Comparison of ENCODE assay signal across 14 mouse cellular contexts in the genomic region with DNA sequence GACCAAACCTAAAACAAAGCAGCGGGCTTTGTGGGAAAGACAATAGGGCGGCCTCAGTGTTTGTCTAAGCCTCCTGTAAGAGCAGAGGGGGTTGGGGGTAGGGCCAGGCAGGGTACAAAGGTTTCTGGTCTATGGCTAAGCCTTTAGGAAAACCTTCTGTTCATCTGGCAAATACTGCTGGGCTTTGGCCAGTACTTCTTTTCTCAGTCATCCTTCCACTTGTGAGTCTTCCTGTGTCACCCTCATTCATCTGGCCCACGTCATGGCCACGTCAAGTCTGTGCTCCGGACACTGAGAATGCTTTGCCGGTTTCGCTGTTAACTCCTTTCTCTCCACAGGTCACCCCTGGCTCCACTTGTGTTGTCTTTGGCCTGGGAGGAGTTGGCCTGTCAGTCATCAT. TPM values are rescaled to one million over a fixed set of nuclear protein-coding genes. Genes with fewer than 3 reads are reported as not detected.
DNase-seq lines count a peak whose midpoint lies in the region; ATAC-seq lines count a peak whose summit lies in the region.
"Had no signal": no experiment of that assay in that cellular context is flagged by ENCODE, and none has a peak within 500 bp of the region (broad histone marks: within the 10 kb centered on the region; RNA-seq: fewer than 3 reads in every experiment).

No protein-coding gene starts in this region.

- H3K27ac ChIP-seq in liver, embryonic 16.5 days (ENCODE audit: low read length), result 0 out of 2 replicates have a peak overlapping the region, but pooled peaks have one; percentile 18
- H3K27ac ChIP-seq in liver, embryonic 12.5 days, result no peak overlapping the region
- H3K27ac ChIP-seq in stomach, embryonic 14.5 days (ENCODE audit: low read length), result no peak overlapping the region
- H3K27ac ChIP-seq: forebrain, embryonic 13.5 days had no signal

- H3K36me3 ChIP-seq in liver, embryonic 16.5 days (ENCODE audit: control insufficient read depth, insufficient read depth), result no peaks in the 10 kb centered on the region
- H3K36me3 ChIP-seq in liver, embryonic 12.5 days, result no peaks in the 10 kb centered on the region
- H3K36me3 ChIP-seq in stomach, embryonic 14.5 days (ENCODE audit: control insufficient read depth, insufficient read depth, low read length), result no peaks in the 10 kb centered on the region

- H3K4me3 ChIP-seq in liver, embryonic 16.5 days (ENCODE audit: low read depth, low read length), result no peak overlapping the region
- H3K4me3 ChIP-seq in liver, embryonic 12.5 days, result no peak overlapping the region
- H3K4me3 ChIP-seq in stomach, embryonic 14.5 days (ENCODE audit: low read depth, low read length), result no peak overlapping the region
- H3K4me3 ChIP-seq: forebrain, embryonic 13.5 days had no signal

- no peak for ATAC-seq in liver, embryonic 16.5 days (ENCODE audit: low read depth)
- no peak for ATAC-seq in liver, embryonic 12.5 days
- peak; percentile 47; the same call in 1 of the 2 replicates for ATAC-seq in stomach, embryonic 14.5 days (ENCODE audit: insufficient number of reproducible peaks, insufficient read depth, low FRiP score, low read depth)
- no peak for ATAC-seq in activated CD4-positive, CD25-positive, alpha-beta regulatory T cell, adult 4 months
- ATAC-seq: forebrain, embryonic 13.5 days had no signal

- H3K9ac ChIP-seq in liver, embryonic 16.5 days (ENCODE audit: low read depth, low read length), result no peak overlapping the region
- H3K9ac ChIP-seq in liver, embryonic 12.5 days, result no peak overlapping the region
- no peak overlapping the region for H3K9ac ChIP-seq in stomach, embryonic 14.5 days (replicated peaks; ENCODE audit: low read depth, low read length)
- H3K9ac ChIP-seq: forebrain, embryonic 13.5 days had no signal

- no peak overlapping the region for H3K4me2 ChIP-seq in liver, embryonic 16.5 days (ENCODE audit: low read depth, low read length)
- no peak overlapping the region for H3K4me2 ChIP-seq in liver, embryonic 12.5 days
- H3K4me2 ChIP-seq in stomach, embryonic 14.5 days (replicated peaks; ENCODE audit: low read depth, low read length), result no peak overlapping the region
- H3K4me2 ChIP-seq: forebrain, embryonic 13.5 days had no signal

- H3K4me1 ChIP-seq in liver, embryonic 16.5 days (ENCODE audit: control insufficient read depth, low read depth, low read length), result no peaks in the 10 kb centered on the region
- H3K4me1 ChIP-seq in liver, embryonic 12.5 days, result 0 out of 2 replicates have a peak, but pooled peaks cover 4% of the 10 kb centered on the region
- no peaks in the 10 kb centered on the region for H3K4me1 ChIP-seq in stomach, embryonic 14.5 days (ENCODE audit: control insufficient read depth, insufficient read depth, low read length)
- H3K4me1 ChIP-seq: forebrain, embryonic 13.5 days had no signal

- no peaks in the 10 kb centered on the region for H3K27me3 ChIP-seq in liver, embryonic 16.5 days (ENCODE audit: control insufficient read depth, insufficient read depth, low read depth, low read length)
- H3K27me3 ChIP-seq in liver, embryonic 12.5 days (replicated peaks), result no peaks in the 10 kb centered on the region
- H3K27me3 ChIP-seq in stomach, embryonic 14.5 days (ENCODE audit: control insufficient read depth, insufficient read depth, low read length), result no peaks in the 10 kb centered on the region
- H3K27me3 ChIP-seq: forebrain, embryonic 13.5 days had no signal

- DNase-seq in adrenal gland, adult 2 months, result peak; percentile 82
- DNase-seq in adrenal gland, postnatal 4 days (ENCODE audit: low spot score in 2 of 2), result no peak
- peak; percentile 66 for DNase-seq in kidney, adult 9 months
- DNase-seq in testis, postnatal 10 days (ENCODE audit: low spot score), result no peak
- DNase-seq: retina, postnatal 1 day had no signal

- 64% methylated on average over 7 of the region's 7 CpGs for WGBS in liver, embryonic 16.5 days (ENCODE audit: insufficient replicate concordance)
- 61% methylated on average over 7 of the region's 7 CpGs for WGBS in liver, embryonic 12.5 days (ENCODE audit: insufficient replicate concordance)
- WGBS in stomach, embryonic 14.5 days, result 61% methylated on average over 7 of the region's 7 CpGs

- no peaks in the 10 kb centered on the region for H3K9me3 ChIP-seq in liver, embryonic 16.5 days (replicated peaks; ENCODE audit: control insufficient read depth, low read length)
- H3K9me3 ChIP-seq in liver, embryonic 12.5 days (replicated peaks), result no peaks in the 10 kb centered on the region
- no peaks in the 10 kb centered on the region for H3K9me3 ChIP-seq in stomach, embryonic 14.5 days (ENCODE audit: control insufficient read depth, low read depth, low read length)
- H3K9me3 ChIP-seq: forebrain, embryonic 13.5 days had no signal

RNA-seq across cellular contexts. Expression of gene Adh7, which starts 8.3 kb away (rescaled TPM):
- 10 to 100 TPM in 1 of 2 experiments, 1 to 10 TPM in 1; 8.4 to 61.8 TPM for total RNA-seq in adrenal gland, adult 2 months (2021)
- polyA plus RNA-seq in adrenal gland, adult 2 months (2012; rRNA removed), result 3.9 and 4.4 TPM in 2 replicates
- total RNA-seq in adrenal gland, postnatal 4 days (2021), result 10 to 100 TPM; 22.2 to 29.2 TPM
- polyA plus RNA-seq in liver, embryonic 16.5 days (2015; fragmentation: Nextera tagmentation; extraction: Ambion mirVana), result 0.27 and 0.37 TPM in 2 replicates
- 0.19 and 0.26 TPM in 2 replicates for polyA plus RNA-seq in liver, embryonic 12.5 days (2016; fragmentation: Nextera tagmentation; extraction: Ambion mirVana)
- 0.24 and 0.41 TPM in 2 replicates for polyA plus RNA-seq in stomach, embryonic 14.5 days (2014; fragmentation: Nextera tagmentation; extraction: Ambion mirVana)
- not detected for polyA plus RNA-seq in activated CD4-positive, CD25-positive, alpha-beta regulatory T cell, adult 4 months (2017; shearing (Covaris generic))
- total RNA-seq: hematopoietic stem cell, adult 5-6 weeks had no signal
- polyA plus RNA-seq: embryonic facial prominence, embryonic 11.5 days; forebrain, embryonic 13.5 days had no signal

RNA-seq across cellular contexts. Expression of gene 4930579F01Rik, which starts 32.2 kb away (rescaled TPM):
- not detected for total RNA-seq in adrenal gland, adult 2 months (2021)
- not detected in 2 replicates for polyA plus RNA-seq in adrenal gland, adult 2 months (2012; rRNA removed)
- not detected for total RNA-seq in adrenal gland, postnatal 4 days (2021)
- polyA plus RNA-seq in liver, embryonic 16.5 days (2015; fragmentation: Nextera tagmentation; extraction: Ambion mirVana), result not detected in 2 replicates
- polyA plus RNA-seq in liver, embryonic 12.5 days (2016; fragmentation: Nextera tagmentation; extraction: Ambion mirVana), result not detected in 2 replicates
- polyA plus RNA-seq in stomach, embryonic 14.5 days (2014; fragmentation: Nextera tagmentation; extraction: Ambion mirVana), result 0.38 and 0.80 TPM in 2 replicates
- polyA plus RNA-seq in activated CD4-positive, CD25-positive, alpha-beta regulatory T cell, adult 4 months (2017; shearing (Covaris generic)), result not detected
- total RNA-seq: hematopoietic stem cell, adult 5-6 weeks; layer of hippocampus, adult 8-10 months; left cerebral cortex, postnatal 36 days had no signal
- polyA plus RNA-seq: embryonic facial prominence, embryonic 11.5 days; forebrain, embryonic 13.5 days had no signal

RNA-seq across cellular contexts. Expression of gene Adh1, which starts 34.9 kb away (rescaled TPM):
- 1,000 to 10,000 TPM; 1,828 to 8,328 TPM for total RNA-seq in adrenal gland, adult 2 months (2021)
- polyA plus RNA-seq in adrenal gland, adult 2 months (2012; rRNA removed), result 1,650 and 3,116 TPM in 2 replicates
- 1,000 to 10,000 TPM; 4,514 to 5,007 TPM for total RNA-seq in adrenal gland, postnatal 4 days (2021)
- 101 and 138 TPM in 2 replicates for polyA plus RNA-seq in liver, embryonic 16.5 days (2015; fragmentation: Nextera tagmentation; extraction: Ambion mirVana)
- polyA plus RNA-seq in liver, embryonic 12.5 days (2016; fragmentation: Nextera tagmentation; extraction: Ambion mirVana), result 0.92 and 0.97 TPM in 2 replicates
- 9.9 and 13.8 TPM in 2 replicates for polyA plus RNA-seq in stomach, embryonic 14.5 days (2014; fragmentation: Nextera tagmentation; extraction: Ambion mirVana)
- 1 to 10 TPM; 1.1 to 1.7 TPM for polyA plus RNA-seq in activated CD4-positive, CD25-positive, alpha-beta regulatory T cell, adult 4 months (2017; shearing (Covaris generic))
- total RNA-seq: hematopoietic stem cell, adult 5-6 weeks had no signal
- polyA plus RNA-seq: embryonic facial prominence, embryonic 11.5 days had no signal

Comparison
In these comparisons a context has a peak if more than half of its experiments do, and no peak if none do; other contexts are left out.
1. DNase-seq: peak in adrenal gland, adult 2 months (single experiment) and kidney, adult 9 months (single experiment); none in adrenal gland, postnatal 4 days (0 of 2) and testis, postnatal 10 days (single experiment).
2. RNA of gene Adh1, which starts 34.9 kb away (polyA plus RNA-seq): 1,650 to 3,116 TPM in adrenal gland, adult 2 months; 101 to 138 TPM in liver, embryonic 16.5 days, 9.9 to 13.8 TPM in stomach, embryonic 14.5 days, 1.1 to 1.7 TPM in activated CD4-positive, CD25-positive, alpha-beta regulatory T cell, adult 4 months and 0.92 to 0.97 TPM in liver, embryonic 12.5 days; every median in the first group is over 10 times any median in the second.